Comparison of ENCODE assay signal across 12 mouse cellular contexts in the genomic region with DNA sequence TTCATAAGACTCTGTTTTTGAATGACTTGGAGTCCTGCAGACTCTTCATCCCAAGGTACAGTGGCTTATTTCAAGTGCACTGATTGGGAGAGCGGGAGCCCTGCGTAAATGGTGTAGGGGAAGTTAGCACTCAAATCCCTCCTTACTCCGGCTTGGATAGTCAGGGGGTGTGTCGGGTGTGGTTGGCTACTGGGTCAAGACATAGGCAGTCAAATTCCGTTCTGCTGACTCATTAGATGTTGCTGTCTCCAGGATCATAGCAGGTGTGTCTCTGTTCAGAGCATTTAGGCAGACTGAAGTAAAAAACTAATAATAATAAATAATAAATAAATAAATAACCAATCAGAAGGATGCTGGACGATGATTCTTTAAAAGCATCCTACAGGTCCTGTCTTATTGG. TPM values are rescaled to one million over a fixed set of nuclear protein-coding genes. Genes with fewer than 3 reads are reported as not detected.
A peak's percentile ranks its signal among the peaks of the same experiment; 100 is the strongest.
DNase-seq lines count a peak whose midpoint lies in the region; ATAC-seq and TF ChIP-seq lines count a peak whose summit lies in the region.
"Had no signal": no experiment of that assay in that cellular context is flagged by ENCODE, and none has a peak within 500 bp of the region (broad histone marks: within the 10 kb centered on the region; RNA-seq: fewer than 3 reads in every experiment).

No protein-coding gene starts in this region.

- H3K9ac ChIP-seq in midbrain, embryonic 11.5 days (ENCODE audit: low read length) = no peak overlapping the region
- no peak overlapping the region for H3K9ac ChIP-seq in midbrain, embryonic 14.5 days (replicated peaks; ENCODE audit: low read length)
- H3K9ac ChIP-seq: embryonic facial prominence, embryonic 15.5 days; forebrain, postnatal 0 days; heart, embryonic 13.5 days; hindbrain, embryonic 12.5 days had no signal

- H3K79me2 ChIP-seq in C2C12 (ENCODE audit: control insufficient read depth, insufficient read depth) (no peaks in the 10 kb centered on the region), myocyte (ENCODE audit: control insufficient read depth, insufficient read depth) (no peaks in the 10 kb centered on the region)

- intact Hi-C loops in heart, postnatal 10 days (cut with DNase I) = loop anchor here (5.0 kb wide), 1 partner anchor 524 kb away; a partner anchor contains a TSS

- no peaks in the 10 kb centered on the region for H3K79me3 ChIP-seq in C2C12 (ENCODE audit: low read depth)

- H3ac ChIP-seq in C2C12 (ENCODE audit: control insufficient read depth, insufficient read length, low read depth) = no peak overlapping the region
- no peak overlapping the region for H3ac ChIP-seq in myocyte (ENCODE audit: control insufficient read depth, insufficient read length)

- H3K9me3 ChIP-seq in midbrain, embryonic 11.5 days (ENCODE audit: control insufficient read depth, low read length) = no peaks in the 10 kb centered on the region
- no peaks in the 10 kb centered on the region for H3K9me3 ChIP-seq in midbrain, embryonic 14.5 days (ENCODE audit: control insufficient read depth, low read length)
- H3K9me3 ChIP-seq: embryonic facial prominence, embryonic 15.5 days; heart, embryonic 13.5 days; hindbrain, embryonic 12.5 days had no signal

- H3K27ac ChIP-seq in midbrain, embryonic 11.5 days (ENCODE audit: low read depth, low read length) = no peak overlapping the region
- no peak overlapping the region for H3K27ac ChIP-seq in midbrain, embryonic 14.5 days (replicated peaks; ENCODE audit: low read depth, low read length)
- H3K27ac ChIP-seq: embryonic facial prominence, embryonic 15.5 days; heart, embryonic 13.5 days; hindbrain, embryonic 12.5 days had no signal

- no peaks in the 10 kb centered on the region for H3K4me1 ChIP-seq in midbrain, embryonic 11.5 days (ENCODE audit: control insufficient read depth, insufficient read depth, low read length)
- H3K4me1 ChIP-seq in midbrain, embryonic 14.5 days (ENCODE audit: control insufficient read depth, insufficient read depth, low read length) = no peaks in the 10 kb centered on the region
- H3K4me1 ChIP-seq: embryonic facial prominence, embryonic 15.5 days; heart, embryonic 13.5 days; hindbrain, embryonic 12.5 days had no signal

- peak; percentile 79 for DNase-seq in midbrain, embryonic 11.5 days (ENCODE audit: low spot score, missing footprints)
- no peak for DNase-seq in midbrain, embryonic 14.5 days
- peak; percentile 36 for DNase-seq in NIH3T3 (ENCODE audit: low read depth)
- no peak for DNase-seq in heart, postnatal 10 days

- TF ChIP-seq POLR2A in myocyte (IDR thresholded peaks at IDR 0.05; ENCODE audit: insufficient read length, low read depth) = no peak

- H3K27me3 ChIP-seq in midbrain, embryonic 11.5 days (ENCODE audit: control insufficient read depth, insufficient read depth, low read length) = no peaks in the 10 kb centered on the region
- no peaks in the 10 kb centered on the region for H3K27me3 ChIP-seq in midbrain, embryonic 14.5 days (ENCODE audit: control insufficient read depth, insufficient read depth, low read length)
- H3K27me3 ChIP-seq in C2C12 (ENCODE audit: control insufficient read depth, insufficient read depth, insufficient read length) = no peaks in the 10 kb centered on the region
- H3K27me3 ChIP-seq in myocyte (ENCODE audit: control insufficient read depth, insufficient read depth, insufficient read length) = no peaks in the 10 kb centered on the region

- 42% methylated on average over 6 of the region's 6 CpGs for WGBS in midbrain, embryonic 11.5 days
- whole genome bisulfite sequencing in midbrain, embryonic 14.5 days = 45% methylated on average over 6 of the region's 6 CpGs

- no peak overlapping the region for H3K4me2 ChIP-seq in midbrain, embryonic 11.5 days
- H3K4me2 ChIP-seq in midbrain, embryonic 14.5 days (ENCODE audit: low read length) = no peak overlapping the region
- H3K4me2 ChIP-seq in myocyte (ENCODE audit: low read depth) = peak overlapping the region; percentile 41
- H3K4me2 ChIP-seq: embryonic facial prominence, embryonic 15.5 days; heart, embryonic 13.5 days; hindbrain, embryonic 12.5 days had no signal

- no peak for TF ChIP-seq CTCF in C2C12 (IDR thresholded peaks at IDR 0.05; ENCODE audit: control insufficient read depth, insufficient read depth, insufficient read length)

- ATAC-seq in midbrain, embryonic 11.5 days (ENCODE audit: low FRiP score) = no peak
- ATAC-seq in midbrain, embryonic 14.5 days (ENCODE audit: low FRiP score, low TSS enrichment) = no peak
- ATAC-seq in erythroblast, adult 5-6 weeks (replicated peaks; ENCODE audit: low FRiP score, poor library complexity, severe bottlenecking) = no peak
- ATAC-seq: hindbrain, embryonic 16.5 days had no signal

- no peaks in the 10 kb centered on the region for H3K36me3 ChIP-seq in midbrain, embryonic 11.5 days (ENCODE audit: control insufficient read depth, insufficient read depth, low read length)
- no peaks in the 10 kb centered on the region for H3K36me3 ChIP-seq in midbrain, embryonic 14.5 days (ENCODE audit: control insufficient read depth, insufficient read depth, low read length)
- no peaks in the 10 kb centered on the region for H3K36me3 ChIP-seq in C2C12 (ENCODE audit: control insufficient read depth, insufficient read depth)
- H3K36me3 ChIP-seq in myocyte (ENCODE audit: control insufficient read depth, insufficient read depth) = no peaks in the 10 kb centered on the region
- H3K36me3 ChIP-seq: embryonic facial prominence, embryonic 15.5 days; heart, embryonic 13.5 days; hindbrain, embryonic 12.5 days had no signal

- H3K4me3 ChIP-seq in midbrain, embryonic 11.5 days (ENCODE audit: low read depth, low read length) = no peak overlapping the region
- no peak overlapping the region for H3K4me3 ChIP-seq in midbrain, embryonic 14.5 days (replicated peaks; ENCODE audit: low read depth, low read length)
- no peak overlapping the region for H3K4me3 ChIP-seq in C2C12 (ENCODE audit: insufficient read depth, poor library complexity, severe bottlenecking)
- no peak overlapping the region for H3K4me3 ChIP-seq in myocyte
- H3K4me3 ChIP-seq: embryonic facial prominence, embryonic 15.5 days; heart, embryonic 13.5 days; hindbrain, embryonic 12.5 days had no signal

TF ChIP-seq in C2C12, 6 proteins besides CTCF, POLR2A, EP300 and RAD21:
- peak; percentile 49 for TF ChIP-seq MYOD1 (IDR thresholded peaks at IDR 0.05; ENCODE audit: control insufficient read depth, insufficient read length, low read depth)
- no peak for TF ChIP-seq FOSL1 (IDR thresholded peaks at IDR 0.05; ENCODE audit: insufficient read depth, low read length, poor library complexity, severe bottlenecking)

TF ChIP-seq in myocyte, 11 proteins besides CTCF, POLR2A, EP300 and RAD21:
- TF ChIP-seq CEBPB (IDR thresholded peaks at IDR 0.05; ENCODE audit: insufficient read depth, poor library complexity, severe bottlenecking) = no peak
- TF ChIP-seq E2F4 (IDR thresholded peaks at IDR 0.05; ENCODE audit: insufficient read depth) = no peak
- no peak for TF ChIP-seq USF1 (IDR thresholded peaks at IDR 0.05; ENCODE audit: low read depth)
- TF ChIP-seq MYOD1 (IDR thresholded peaks at IDR 0.05; ENCODE audit: control insufficient read depth in 1 of 3, insufficient read length in 2 of 3, low read depth in 2 of 3) = no peak
- TF ChIP-seq MAX (IDR thresholded peaks at IDR 0.05; ENCODE audit: low read depth) = no peak
- no peak for TF ChIP-seq TCF12 (IDR thresholded peaks at IDR 0.05; ENCODE audit: insufficient read depth, poor library complexity, severe bottlenecking)
- no peak for TF ChIP-seq POLR2AphosphoS2 (IDR thresholded peaks at IDR 0.05; ENCODE audit: insufficient read length, low read depth)
- TF ChIP-seq MYOG (IDR thresholded peaks at IDR 0.05; ENCODE audit: control insufficient read depth in 1 of 3, insufficient read depth in 1 of 3, insufficient read length in 2 of 3, low read depth in 2 of 3) = no peak
- no peak for TF ChIP-seq SRF (IDR thresholded peaks at IDR 0.05; ENCODE audit: control insufficient read depth, insufficient read length, low read depth)

RNA-seq across cellular contexts. Expression of a gene that starts 27.2 kb away (rescaled TPM):
- 30.3 and 30.8 TPM in 2 replicates for polyA plus RNA-seq in midbrain, embryonic 11.5 days (2014; fragmentation: Nextera tagmentation; extraction: Ambion mirVana)
- 17.7 and 27.8 TPM in 2 replicates for polyA plus RNA-seq in midbrain, embryonic 14.5 days (2014; fragmentation: Nextera tagmentation; extraction: Ambion mirVana)
- 73.2 TPM for polyA plus RNA-seq in C2C12 (2012; fragmentation: generic; extraction: Trizol)
- 54.5 TPM for polyA plus RNA-seq in myocyte (2012; fragmentation: generic; extraction: Trizol)
- total RNA-seq in heart, postnatal 10 days (2021) = 10 to 100 TPM; 42.8 to 43.7 TPM
- 9.6 and 16.7 TPM in 2 replicates for total RNA-seq in erythroblast, adult 5-6 weeks (2015; ENCODE audit: low replicate concordance)
- 20.5 and 25.9 TPM in 2 replicates for total RNA-seq in erythroblast, adult 5-6 weeks (2017; ENCODE audit: low replicate concordance)

Comparison
In these comparisons a context has a peak if more than half of its experiments do, and no peak if none do; other contexts are left out.
1. DNase-seq: peak in midbrain, embryonic 11.5 days (single experiment) and NIH3T3 (single experiment); none in midbrain, embryonic 14.5 days (single experiment) and heart, postnatal 10 days (0 of 2).